Mouse (Mus musculus) ovary, postnatal 14 days (tissue): ENCODE measurements around the gene Krt83.
A peak's percentile ranks its signal among the peaks of the same experiment; 100 is the strongest.

Experiments
- DNase-seq: peaks from one replicate; pipeline ENCODE4 v3.0.0; 2022; ENCODE audit warnings: low spot score

The Krt83 gene

DNA sequence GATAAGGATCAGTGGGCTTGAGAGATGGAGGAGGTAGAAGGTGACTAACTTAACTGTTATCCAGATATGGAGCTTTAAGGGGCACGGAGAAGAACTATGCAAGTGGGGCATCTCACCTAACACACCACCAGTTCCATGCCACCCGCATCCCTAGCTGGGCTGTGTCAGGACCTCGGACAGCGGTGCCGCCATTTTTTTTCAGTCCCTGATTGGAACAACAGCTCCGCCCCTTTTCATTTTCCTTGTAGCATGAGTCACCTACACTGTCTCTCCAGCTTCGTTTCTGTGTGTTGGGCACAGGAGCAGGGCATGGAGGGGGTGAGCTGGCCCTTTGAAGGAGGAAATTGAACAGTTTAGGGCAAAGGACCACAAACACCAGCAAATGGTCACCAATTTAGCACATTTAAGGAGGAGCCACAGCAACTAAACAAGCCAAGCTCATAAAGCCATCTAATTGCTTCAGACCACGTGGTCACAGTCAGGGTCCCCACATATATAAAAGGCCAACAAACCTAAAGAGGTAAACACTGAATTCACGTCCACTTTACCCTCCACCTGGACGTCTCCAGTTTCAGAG is 18.3 kb downstream of the Krt83 start, which contains the start of gene Krt86:
TSS of gene Krt86 (plus strand) at position 527 of the 577 bp plus-strand sequence.
- peak; percentile 38 for DNase-seq

DNA sequence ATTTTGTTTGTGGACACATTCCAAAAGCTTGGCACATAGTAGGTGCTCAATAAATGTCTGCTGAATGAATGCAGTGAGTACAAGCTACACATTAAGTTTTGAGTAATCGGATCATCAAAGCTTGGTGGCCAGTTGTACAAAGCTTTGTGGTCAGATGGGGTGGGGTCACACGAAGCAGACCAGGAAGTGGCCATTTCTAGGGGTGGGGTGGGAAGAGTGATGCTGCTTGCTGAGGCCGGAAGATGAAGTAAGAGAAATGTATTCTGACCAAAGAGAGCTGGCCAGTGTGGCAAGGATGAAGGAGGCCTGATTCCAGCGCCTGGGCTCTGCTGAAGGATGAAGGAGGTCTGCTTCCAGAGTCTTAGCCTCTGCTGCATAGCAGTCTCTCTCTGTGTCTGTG is 22.2 kb downstream of the Krt83 start:
- DNase-seq: no peak

GRCm38 (mm10) chr15:101463651-101464050 is 27.7 kb downstream of the Krt83 start, which contains the start of gene Krt81:
Krt81 (minus strand) TSS chr15:101463751.
- no peak for DNase-seq

DNA sequence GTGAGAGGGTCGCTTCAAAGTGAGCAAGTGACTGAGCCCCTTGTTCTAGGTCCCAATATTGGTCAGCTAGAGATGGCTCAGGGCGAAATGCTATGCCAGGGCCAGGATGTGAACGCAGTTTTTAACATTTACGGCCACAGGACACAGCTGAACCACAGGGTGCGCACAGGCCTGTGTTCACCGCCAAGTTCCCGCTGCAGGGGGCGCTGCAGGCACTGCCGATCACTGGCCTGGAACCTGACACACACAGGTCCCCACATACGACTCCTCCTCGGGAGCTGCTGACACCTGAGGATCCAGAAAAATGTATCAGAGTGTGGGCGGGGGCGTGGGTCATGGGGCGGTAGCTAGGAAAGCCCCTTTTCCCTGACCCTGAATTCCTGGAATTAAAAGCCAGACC is 32.0 kb downstream of the Krt83 start:
- DNase-seq: no peak

DNA sequence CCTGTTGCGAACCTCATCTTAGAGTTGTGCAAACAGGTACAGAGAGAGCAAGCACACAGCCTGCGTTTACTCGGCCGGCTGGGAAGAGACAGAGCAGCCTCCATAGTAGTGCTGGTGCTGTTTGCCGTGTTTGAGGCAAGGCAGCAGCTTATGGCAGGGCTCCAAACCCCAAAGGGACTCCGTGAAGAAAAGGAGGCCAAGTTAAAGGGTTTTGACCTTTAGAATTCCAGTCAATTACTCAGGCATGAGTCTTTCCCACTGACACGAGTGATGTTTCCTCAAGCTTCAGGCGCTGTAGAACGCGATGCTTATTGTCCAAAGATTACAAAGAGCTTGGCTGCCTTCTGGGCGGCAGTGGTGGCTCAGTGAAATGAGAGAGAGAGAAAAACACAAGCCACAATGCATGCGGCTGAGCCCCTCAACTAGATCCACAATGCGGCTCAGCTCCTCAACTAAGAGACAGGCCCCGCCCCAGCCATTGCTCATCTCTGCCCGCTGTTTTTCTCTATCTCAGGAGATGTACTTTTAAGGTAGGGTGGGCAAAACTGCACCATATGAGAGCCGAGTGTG is 32.9 kb downstream of the Krt83 start:
- DNase-seq: no peak

GRCm38 (mm10) chr15:101455891-101456290 is 35.4 kb downstream of the Krt83 start:
- no peak for DNase-seq

DNA sequence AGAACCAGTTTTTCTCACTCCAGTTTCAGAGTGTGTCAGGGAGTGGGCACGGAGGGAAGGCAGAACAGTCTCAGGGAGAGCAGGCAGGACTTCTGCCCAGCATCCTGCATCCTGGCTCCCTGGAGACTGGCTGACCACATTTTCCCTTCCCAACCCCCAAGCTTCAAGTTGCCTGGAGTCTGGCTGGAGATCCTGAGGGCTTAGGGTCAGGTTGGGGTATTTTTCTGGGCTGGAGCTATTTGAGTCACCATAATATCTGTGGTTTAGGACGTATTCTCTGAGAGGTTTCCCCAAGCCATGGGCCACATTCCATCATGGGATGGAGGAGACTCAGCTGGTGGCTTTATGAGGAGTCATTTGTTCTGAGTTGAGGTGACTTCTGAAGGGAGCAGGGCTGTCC is 36.0 kb downstream of the Krt83 start:
- no peak for DNase-seq

- no peak for DNase-seq
These were observed 36.5 kb downstream of the Krt83 start for GRCm38 (mm10) chr15:101454774-101455173.

GRCm38 (mm10) chr15:101453093-101453736 is 38.1 kb downstream of the Krt83 start:
- peak; percentile 75 for DNase-seq

- no peak for DNase-seq
These were observed 43.9 kb downstream of the Krt83 start, which contains the start of gene Krt88 for GRCm38 (mm10) chr15:101447444-101447843. Krt88 (plus strand) TSS chr15:101447744.

- DNase-seq: peak; percentile 23
These were observed 44.7 kb downstream of the Krt83 start for GRCm38 (mm10) chr15:101446572-101446971.

- no peak for DNase-seq
These were observed 50.5 kb downstream of the Krt83 start for GRCm38 (mm10) chr15:101440837-101441236.

GRCm38 (mm10) chr15:101438555-101438954 is 52.8 kb downstream of the Krt83 start, which contains the start of gene Krt87:
Krt87 (minus strand) TSS chr15:101438804.
- no peak for DNase-seq

DNA sequence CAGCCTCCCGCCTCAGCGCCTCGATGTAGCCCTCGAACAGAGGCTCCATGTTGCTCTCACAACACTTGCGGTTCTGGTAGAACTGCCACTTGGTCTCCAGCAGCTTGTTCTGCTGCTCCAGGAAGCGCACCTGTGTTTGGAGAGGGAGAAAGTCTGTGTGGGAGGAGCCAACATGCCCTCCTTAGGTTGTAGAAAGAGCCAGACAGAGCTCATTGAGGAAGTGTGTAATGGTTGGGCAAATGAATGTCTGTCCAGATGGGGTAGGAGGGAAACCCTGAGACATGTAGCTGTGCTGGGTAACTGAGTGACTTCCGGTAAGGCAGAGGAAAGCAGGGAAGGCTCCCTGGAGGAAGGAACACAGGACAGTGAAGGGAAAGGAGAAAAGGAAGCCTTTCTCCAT is 54.7 kb downstream of the Krt83 start:
- no peak for DNase-seq
